Mouse (Mus musculus): ENCODE data around the gene Sox21. TPM values are rescaled to one million over a fixed set of nuclear protein-coding genes. Genes with fewer than 3 reads are reported as not detected.

The Sox21 gene
- polyA plus RNA-seq, 1 experiment = 0.14 TPM

DNA sequence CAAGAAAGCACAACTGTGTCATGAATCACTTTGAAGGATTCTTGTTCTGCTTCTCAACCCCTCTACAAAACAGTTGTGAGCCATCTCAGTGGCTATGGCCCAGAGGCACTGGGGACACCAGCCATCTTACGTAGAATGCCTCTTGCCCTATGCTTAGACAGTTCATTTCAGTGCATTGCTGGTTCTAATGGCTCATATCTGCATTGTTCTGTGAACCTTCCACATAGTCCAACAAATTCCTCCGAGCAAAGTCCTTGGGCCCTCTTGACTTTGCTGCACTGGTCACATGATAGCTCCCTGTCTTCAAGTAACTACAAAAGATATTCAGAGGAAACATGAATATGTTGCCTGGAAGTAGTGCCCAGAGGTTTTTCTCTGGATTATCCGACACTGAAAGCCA, 36.1 kb downstream of the Sox21 start:
- Histone ChIP-seq H3K4me1 (ENCODE audit: control insufficient read depth, insufficient read depth, low read length) (no peaks in the 10 kb centered on the region), H3K4me3 (ENCODE audit: insufficient read depth, low read length) (no peak overlapping the region), H3K27ac (ENCODE audit: insufficient read depth, low read length) (no peak overlapping the region)
- TF ChIP-seq CTCF (IDR thresholded peaks at IDR 0.05; ENCODE audit: borderline replicate concordance, insufficient read depth, low read length) (no peak), POLR2A (IDR thresholded peaks at IDR 0.05; ENCODE audit: low read depth, low read length) (no peak)

DNA sequence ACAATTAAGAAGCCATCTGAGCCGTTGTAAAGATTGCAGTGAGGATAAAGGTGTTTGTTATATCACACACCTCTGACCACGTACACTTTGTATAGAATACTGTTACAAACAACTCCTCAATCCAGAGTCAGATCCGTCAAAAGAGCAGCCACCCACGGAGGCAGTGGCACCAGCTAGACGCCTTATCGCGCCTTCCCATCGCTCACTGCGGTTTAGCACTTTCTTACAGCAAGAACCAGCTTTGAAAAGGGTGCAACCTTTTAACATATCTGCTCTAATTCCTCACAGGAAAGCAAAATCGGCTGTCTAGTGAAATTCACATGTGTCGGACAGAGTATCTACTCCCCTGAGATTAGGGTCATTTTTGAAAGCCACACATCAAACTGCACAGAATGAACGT, 39.8 kb downstream of the Sox21 start:
- Histone ChIP-seq H3K4me3 (ENCODE audit: insufficient read depth, low read length) (no peak overlapping the region), H3K4me1 (ENCODE audit: control insufficient read depth, insufficient read depth, low read length) (no peaks in the 10 kb centered on the region), H3K27ac (ENCODE audit: insufficient read depth, low read length) (no peak overlapping the region)
- TF ChIP-seq POLR2A (IDR thresholded peaks at IDR 0.05; ENCODE audit: low read depth, low read length) = no peak
- no peak for TF ChIP-seq CTCF (IDR thresholded peaks at IDR 0.05; ENCODE audit: borderline replicate concordance, insufficient read depth, low read length)

DNA sequence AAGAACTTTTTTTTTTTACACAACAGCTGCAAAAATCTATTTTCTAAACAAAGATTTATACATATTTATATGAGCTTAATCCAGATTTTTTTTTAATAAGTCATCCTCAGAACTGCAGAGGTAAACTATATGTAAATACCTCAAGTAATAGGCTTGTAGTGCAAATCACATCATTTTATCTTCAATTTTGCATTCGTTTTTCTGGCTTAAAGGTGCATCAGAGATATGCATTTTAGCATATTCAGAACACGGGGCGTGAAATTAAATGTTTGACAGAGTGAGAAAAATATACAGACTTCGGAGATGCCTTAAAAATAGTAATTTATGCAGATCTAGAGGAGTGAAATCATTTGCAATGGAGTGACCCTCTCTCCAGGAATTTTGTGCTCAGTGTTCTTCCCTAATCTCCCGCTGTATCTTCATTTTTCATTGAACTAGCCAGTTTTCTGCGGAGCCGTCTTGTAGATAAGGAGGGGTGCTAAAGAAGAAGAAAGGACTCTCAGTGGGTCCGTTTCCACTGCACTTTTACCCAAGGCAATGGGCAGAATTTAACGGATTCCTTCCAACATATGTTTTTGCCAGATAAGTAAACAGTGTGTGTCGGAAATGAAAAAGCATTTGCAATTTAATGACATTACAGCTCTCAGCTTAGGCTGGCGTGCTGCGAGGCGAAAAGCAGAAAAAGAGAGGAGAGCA, 42.5 kb downstream of the Sox21 start:
- Histone ChIP-seq H3K4me1 (ENCODE audit: control insufficient read depth, insufficient read depth, low read length) (no peaks in the 10 kb centered on the region), H3K27ac (ENCODE audit: insufficient read depth, low read length) (no peak overlapping the region), H3K4me3 (ENCODE audit: insufficient read depth, low read length) (no peak overlapping the region)
- TF ChIP-seq CTCF (IDR thresholded peaks at IDR 0.05; ENCODE audit: borderline replicate concordance, insufficient read depth, low read length) (no peak), POLR2A (IDR thresholded peaks at IDR 0.05; ENCODE audit: low read depth, low read length) (no peak)

DNA sequence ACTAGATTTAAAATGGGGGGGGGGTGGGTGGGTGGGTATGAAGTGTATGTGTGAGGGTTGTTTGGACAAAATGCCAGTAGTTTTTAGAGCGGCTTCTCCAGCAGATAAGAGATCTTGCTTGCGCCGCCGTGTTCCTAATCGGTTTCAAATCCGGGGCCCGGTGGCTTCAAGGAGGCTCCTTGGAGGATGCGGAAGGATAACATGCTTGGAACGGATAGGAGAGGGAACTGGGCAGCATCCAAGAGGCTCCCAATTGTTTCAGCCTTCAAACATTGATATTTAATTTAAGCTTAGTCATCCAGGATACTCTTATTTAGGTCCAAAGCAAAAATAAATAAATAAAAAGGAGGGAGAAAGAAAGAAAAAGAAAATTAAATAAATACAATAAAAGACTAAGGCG, 43.2 kb downstream of the Sox21 start:
- TF ChIP-seq CTCF (IDR thresholded peaks at IDR 0.05; ENCODE audit: borderline replicate concordance, insufficient read depth, low read length) (no peak), POLR2A (IDR thresholded peaks at IDR 0.05; ENCODE audit: low read depth, low read length) (no peak)

DNA sequence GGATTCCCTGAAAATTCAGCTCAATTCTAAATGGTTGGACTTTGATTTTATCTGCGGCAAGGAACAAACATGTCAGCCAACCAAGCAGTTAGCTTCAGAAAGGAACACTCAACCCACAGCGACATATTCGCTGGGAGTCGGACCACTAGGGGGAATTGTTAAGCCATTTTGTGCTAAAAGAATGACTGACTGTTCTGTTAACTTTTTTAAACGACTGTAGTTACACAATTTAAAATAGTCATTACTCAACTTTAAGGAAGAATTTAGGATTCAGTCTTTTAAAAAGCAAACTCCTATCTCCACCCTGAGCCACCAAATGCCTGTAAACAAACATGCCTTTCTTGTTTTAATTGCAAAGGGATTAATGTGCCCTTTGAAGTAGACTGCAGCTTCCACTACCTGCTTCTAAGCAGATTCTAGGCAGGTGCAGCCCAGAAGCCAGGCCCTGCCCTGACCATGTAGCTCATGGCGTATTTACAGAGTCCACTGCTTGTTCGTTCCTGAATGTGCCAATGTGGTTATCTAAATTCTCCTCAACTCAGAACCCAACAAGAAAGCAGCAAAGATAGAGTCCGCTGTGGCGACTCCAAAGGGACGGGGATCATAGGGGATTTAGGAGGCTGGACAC, 43.7 kb downstream of the Sox21 start:
- Histone ChIP-seq H3K4me3 (ENCODE audit: insufficient read depth, low read length) (no peak overlapping the region), H3K4me1 (ENCODE audit: control insufficient read depth, insufficient read depth, low read length) (no peaks in the 10 kb centered on the region), H3K27ac (ENCODE audit: insufficient read depth, low read length) (no peak overlapping the region)
- TF ChIP-seq POLR2A (IDR thresholded peaks at IDR 0.05; ENCODE audit: low read depth, low read length) (no peak), CTCF (IDR thresholded peaks at IDR 0.05; ENCODE audit: borderline replicate concordance, insufficient read depth, low read length) (no peak)

More for the DNA sequence above, 43.2 kb downstream of the Sox21 start:
- H3K4me1 ChIP-seq (ENCODE audit: control insufficient read depth, insufficient read depth, low read length) = no peaks in the 10 kb centered on the region
- no peak overlapping the region for H3K4me3 ChIP-seq (ENCODE audit: insufficient read depth, low read length)
- H3K27ac ChIP-seq (ENCODE audit: insufficient read depth, low read length) = no peak overlapping the region

DNA sequence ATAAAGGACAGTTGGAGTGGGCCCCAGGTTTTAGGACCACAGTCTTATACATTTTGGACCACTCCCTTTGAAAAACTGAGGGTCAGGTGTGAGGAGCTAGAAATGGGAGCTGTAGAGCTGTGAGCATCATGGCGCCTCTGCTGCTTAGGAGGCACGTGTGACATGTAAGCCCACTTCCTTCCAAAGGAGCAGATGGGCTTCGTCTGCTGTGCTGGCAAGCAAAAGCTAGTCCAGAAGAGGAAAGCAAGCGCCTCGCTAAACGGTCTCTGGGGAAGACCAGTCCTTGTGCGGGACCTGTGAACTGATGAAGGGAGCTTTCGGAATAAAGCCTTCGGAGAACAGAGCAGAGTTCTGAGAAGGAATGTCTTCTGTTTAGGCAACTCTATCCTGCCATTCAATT, 45.4 kb downstream of the Sox21 start:
- TF ChIP-seq CTCF (IDR thresholded peaks at IDR 0.05; ENCODE audit: borderline replicate concordance, insufficient read depth, low read length) = no peak
- no peak for TF ChIP-seq POLR2A (IDR thresholded peaks at IDR 0.05; ENCODE audit: low read depth, low read length)
- H3K4me1 ChIP-seq (ENCODE audit: control insufficient read depth, insufficient read depth, low read length) = no peaks in the 10 kb centered on the region
- no peak overlapping the region for H3K4me3 ChIP-seq (ENCODE audit: insufficient read depth, low read length)
- no peak overlapping the region for H3K27ac ChIP-seq (ENCODE audit: insufficient read depth, low read length)

Other genes with a start within 250 kb of the Sox21 start
- gene Dct, start 184.8 kb downstream of the Sox21 start, polyA plus RNA-seq (2011; ENCODE audit: insufficient read length, low read depth, missing spikeins) = not detected in 2 replicates
- 38.8 TPM in 2 replicates for gene Tgds, start 104.3 kb downstream of the Sox21 start, polyA plus RNA-seq (2011; ENCODE audit: insufficient read length, low read depth, missing spikeins)
- 36.4 and 38.2 TPM in 2 replicates for gene Gpr180, start 99.9 kb downstream of the Sox21 start, polyA plus RNA-seq (2011; ENCODE audit: insufficient read length, low read depth, missing spikeins)
- not detected in 2 replicates for gene Gm9376, start 29.9 kb upstream of the Sox21 start, polyA plus RNA-seq (2011; ENCODE audit: insufficient read length, low read depth, missing spikeins)